Mouse (Mus musculus) cerebellum, adult 2 months (tissue): Measurements from ENCODE around the gene Prl2c2.
"Not testable (repeated sequence)": the region's sequence is repeated elsewhere in the genome, so short reads cannot be mapped to it uniquely, and the experiment has no call there.

Experiments
- CTCF ChIP-seq: fragments of 200-500 bp; IDR thresholded peaks from 2 replicates; pipeline ENCODE4 v1.5.1; 2011; ENCODE audit warnings: low read depth, mild to moderate bottlenecking, control low read depth, low read length, moderate library complexity, borderline replicate concordance; ENCODE audit not compliant: insufficient read depth
- POLR2A ChIP-seq: fragments of 200-500 bp; IDR thresholded peaks from 2 replicates; pipeline ENCODE4 v1.6.1; 2011; ENCODE audit warnings: low read length, control low read depth, borderline replicate concordance; ENCODE audit not compliant: insufficient read depth

- not testable (repeated sequence) for TF ChIP-seq CTCF, POLR2A
These were observed 20.7 kb upstream of the Prl2c2 start for GRCm38 (mm10) chr13:13025872-13026271.
